Mouse (Mus musculus): Measurements from ENCODE around the gene Mzf1.

GRCm38 (mm10) chr7:12995862-12996261 lies 58.7 kb downstream of the Mzf1 start:
- no peak for TF ChIP-seq GATA1 (IDR thresholded peaks at IDR 0.05; ENCODE audit: low read length)
- TF ChIP-seq TAL1 (IDR thresholded peaks at IDR 0.05; ENCODE audit: low read length) = no peak

Data from erythroblast, embryonic 14.5 days (primary cell).